Mouse (Mus musculus) embryo, embryonic 9.5 days (tissue): Measurements from ENCODE around the gene Snn.
A peak's percentile ranks its signal among the peaks of the same experiment; 100 is the strongest.
"Not testable (repeated sequence)": the region's sequence is repeated elsewhere in the genome, so short reads cannot be mapped to it uniquely, and the experiment has no call there.

Experiments
- DNase-seq: peaks from one replicate; pipeline ENCODE4 v3.0.0-alpha.2; 2017; ENCODE audit errors: extremely low spot score

Gene Snn

GRCm38 (mm10) chr16:11060645-11061044 lies at the start of gene Snn:
Gene Snn, plus strand, starts transcription at chr16:11060945.
- no peak for DNase-seq

DNA sequence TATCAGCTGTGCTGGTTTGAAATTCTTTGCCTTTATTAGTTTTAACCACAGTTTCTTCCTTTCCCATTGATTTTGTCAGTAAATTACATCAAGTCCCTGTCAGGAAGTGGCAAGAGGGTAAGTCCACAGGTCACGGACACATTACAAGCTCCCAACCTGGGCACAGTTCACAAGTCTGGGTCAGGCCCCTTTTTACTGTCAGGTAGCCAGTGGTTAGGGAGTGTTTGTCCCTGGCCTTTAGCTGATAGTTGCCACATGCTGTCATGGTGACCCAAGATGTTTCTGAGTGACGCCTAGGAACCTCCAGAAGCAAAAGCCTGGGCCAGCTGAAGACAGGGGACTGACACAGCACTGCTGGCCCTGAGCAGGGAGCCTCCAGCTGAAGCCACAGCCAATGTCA lies 49.5 kb upstream of the Snn start:
- DNase-seq, result no peak

DNA sequence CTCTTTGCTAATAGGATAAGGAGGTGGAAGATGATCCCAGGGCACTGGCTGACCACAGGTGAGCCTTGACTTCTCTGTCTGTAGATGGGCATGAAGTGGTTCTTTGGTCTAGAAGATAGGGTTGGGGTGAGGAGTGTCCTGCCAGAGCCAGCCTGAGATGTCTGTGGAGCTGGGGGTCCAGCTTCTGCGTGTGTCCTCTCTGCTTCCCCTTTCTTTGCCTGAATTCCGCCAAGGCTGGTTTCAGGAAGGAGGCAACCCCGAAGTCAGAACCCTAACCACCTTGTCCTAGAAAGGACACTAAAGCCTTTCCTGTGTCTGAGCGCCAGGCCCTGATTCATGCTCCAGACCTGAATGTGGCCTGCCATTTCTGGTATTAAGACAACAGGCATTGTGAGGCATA lies 48.8 kb upstream of the Snn start:
- no peak for DNase-seq

- no peak for DNase-seq
Measured at GRCm38 (mm10) chr16:11012571-11013463, 47.9 kb upstream of the Snn start.

- not testable (repeated sequence) for DNase-seq
Measured at GRCm38 (mm10) chr16:11013464-11014147, 47.1 kb upstream of the Snn start.

DNA sequence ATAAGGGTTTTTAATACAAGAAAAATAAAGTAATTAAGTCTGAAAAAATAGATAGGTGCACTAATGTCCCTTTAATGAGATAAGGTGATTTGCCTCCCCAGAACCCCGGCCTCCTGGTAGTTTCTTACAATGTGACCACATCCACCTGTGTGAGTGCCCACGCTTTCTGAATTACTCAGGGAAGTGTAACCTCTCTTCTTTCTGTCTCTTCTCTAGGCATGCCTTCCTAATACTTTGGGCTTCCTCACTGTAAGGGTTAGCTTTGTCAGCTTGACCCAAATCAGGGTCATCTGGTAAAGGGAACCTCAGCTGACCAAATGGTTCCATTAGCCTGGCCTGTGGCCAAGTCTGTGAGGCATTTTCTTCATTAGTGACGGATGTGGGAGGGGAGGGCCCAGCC lies 46.3 kb upstream of the Snn start:
- DNase-seq, result no peak

- no peak for DNase-seq
Measured at GRCm38 (mm10) chr16:11016353-11016752, 44.4 kb upstream of the Snn start.

DNA sequence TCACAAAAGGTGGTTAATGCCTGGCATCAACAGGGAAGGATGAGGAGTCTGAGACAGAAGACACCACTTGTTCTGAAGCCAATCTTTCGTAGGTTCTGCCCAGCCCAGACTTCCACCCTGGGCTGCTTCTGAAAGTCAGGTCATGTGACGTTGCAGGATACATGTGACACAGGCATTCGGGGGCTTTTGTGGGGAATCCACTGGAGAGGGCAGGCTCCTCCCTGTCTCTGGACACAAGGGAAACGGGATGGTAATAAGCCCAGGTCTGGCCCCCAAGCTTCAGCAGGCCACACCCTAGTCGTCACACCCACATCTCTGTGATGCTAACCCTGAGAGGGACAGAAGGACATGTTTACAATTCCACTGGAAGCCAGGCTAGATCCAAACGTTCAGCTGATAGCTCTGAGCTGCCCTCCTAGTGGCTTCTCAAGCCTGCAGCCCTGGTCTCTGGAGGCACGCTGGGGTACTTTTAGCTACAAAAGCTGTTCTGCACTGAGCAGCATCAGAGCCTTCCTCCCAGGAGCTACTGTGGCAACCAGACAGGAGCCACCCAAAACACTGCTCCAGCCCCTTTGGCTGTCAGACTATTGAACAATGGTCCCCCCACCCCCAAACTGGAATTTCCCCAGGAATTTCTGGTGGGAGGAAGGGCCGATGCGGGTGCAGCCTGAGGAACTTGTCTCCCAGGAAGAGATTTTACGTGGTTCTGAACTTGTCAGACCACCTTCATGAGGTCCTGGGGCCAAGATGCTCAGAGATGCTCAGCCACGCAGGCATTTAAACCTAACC lies 42.7 kb upstream of the Snn start:
- no peak for DNase-seq

GRCm38 (mm10) chr16:11021403-11022112 lies 39.2 kb upstream of the Snn start:
- no peak for DNase-seq

DNA sequence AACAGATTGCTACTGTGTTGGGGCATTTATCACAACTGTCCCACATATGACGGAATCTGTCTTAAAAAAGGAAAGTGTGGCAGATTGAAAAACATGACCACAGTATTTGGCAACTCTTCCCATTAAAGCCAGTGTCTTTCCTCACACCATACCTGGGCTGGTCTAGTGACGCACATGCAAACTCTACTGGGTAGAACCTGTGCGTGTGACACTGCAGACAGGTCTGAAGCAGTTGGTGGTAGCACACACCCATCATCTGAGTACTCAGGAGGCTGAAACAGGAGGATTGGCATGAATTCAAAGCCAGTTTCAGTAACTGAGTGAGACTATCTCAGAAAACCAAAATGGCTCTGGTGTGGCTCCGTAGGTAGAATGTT lies 38.6 kb upstream of the Snn start:
- no peak for DNase-seq

- DNase-seq, result no peak
Measured at GRCm38 (mm10) chr16:11023618-11024017, 37.1 kb upstream of the Snn start.

DNA sequence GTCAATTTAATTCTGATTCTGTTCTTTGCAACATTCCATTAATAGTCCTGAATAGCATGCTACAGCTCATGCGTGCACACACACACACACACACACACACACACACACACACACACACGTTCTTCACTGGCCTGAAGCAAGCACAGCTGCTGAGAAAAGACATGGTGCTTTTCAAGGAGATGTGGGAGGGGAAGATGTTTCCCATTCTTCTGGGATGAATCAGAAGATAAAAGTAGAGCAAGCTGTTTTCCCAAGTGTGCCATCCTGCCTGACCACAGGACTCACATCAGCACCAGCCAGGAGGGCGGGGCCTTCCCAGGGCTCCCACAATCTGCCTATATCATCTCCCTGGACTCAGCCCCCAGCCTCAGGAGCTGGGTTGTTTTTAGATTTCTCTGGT lies 35.9 kb upstream of the Snn start:
- no peak for DNase-seq

GRCm38 (mm10) chr16:11028206-11028605 lies 32.5 kb upstream of the Snn start:
- no peak for DNase-seq

DNA sequence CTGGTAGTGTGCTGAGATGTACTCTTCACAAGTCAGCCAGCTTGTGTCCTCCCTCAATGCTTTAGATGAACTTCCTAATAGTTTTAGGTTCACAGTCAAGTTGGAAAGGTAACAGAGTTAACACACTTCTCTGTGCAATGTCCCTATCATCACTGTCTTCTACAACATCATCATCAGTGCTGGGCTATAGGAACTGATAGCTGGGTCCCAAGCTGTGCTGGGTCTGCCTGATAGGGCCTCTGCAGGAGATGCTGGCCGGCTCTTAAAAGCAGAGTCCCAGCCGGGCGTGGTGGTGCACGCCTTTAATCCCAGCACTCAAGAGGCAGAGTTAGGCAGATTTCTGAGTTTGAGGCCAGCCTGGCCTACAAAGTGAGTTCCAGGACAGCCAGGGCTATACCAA lies 29.9 kb upstream of the Snn start:
- no peak for DNase-seq

GRCm38 (mm10) chr16:11031320-11031719 lies 29.4 kb upstream of the Snn start:
- no peak for DNase-seq

- peak; percentile 82 for DNase-seq
Measured at GRCm38 (mm10) chr16:11034193-11034803, 26.4 kb upstream of the Snn start.

GRCm38 (mm10) chr16:11035273-11035672 lies 25.5 kb upstream of the Snn start:
- DNase-seq, result no peak

- peak; percentile 85 for DNase-seq
Measured at GRCm38 (mm10) chr16:11035790-11036431, 24.8 kb upstream of the Snn start.

DNA sequence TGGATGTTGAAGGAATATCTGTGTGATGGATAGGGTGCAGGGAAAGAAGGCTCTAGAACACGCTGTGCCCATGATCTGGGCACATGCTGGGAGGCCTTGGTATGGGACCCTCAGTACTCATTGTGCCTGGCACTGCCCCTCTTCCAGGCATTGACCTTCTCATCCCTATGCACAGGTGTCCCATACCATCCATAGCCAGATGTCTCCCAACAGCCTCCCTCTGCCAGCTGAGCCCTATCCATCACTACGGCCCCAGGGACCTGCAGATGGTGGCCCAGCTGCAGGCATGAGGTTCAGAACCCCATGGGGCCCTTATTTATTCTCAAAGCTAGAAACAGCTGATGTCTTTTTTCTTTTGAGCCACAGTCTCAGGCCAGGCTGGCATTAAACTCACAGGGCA lies 20.1 kb upstream of the Snn start:
- no peak for DNase-seq

- no peak for DNase-seq
Measured at GRCm38 (mm10) chr16:11043239-11043638, 17.5 kb upstream of the Snn start.

DNA sequence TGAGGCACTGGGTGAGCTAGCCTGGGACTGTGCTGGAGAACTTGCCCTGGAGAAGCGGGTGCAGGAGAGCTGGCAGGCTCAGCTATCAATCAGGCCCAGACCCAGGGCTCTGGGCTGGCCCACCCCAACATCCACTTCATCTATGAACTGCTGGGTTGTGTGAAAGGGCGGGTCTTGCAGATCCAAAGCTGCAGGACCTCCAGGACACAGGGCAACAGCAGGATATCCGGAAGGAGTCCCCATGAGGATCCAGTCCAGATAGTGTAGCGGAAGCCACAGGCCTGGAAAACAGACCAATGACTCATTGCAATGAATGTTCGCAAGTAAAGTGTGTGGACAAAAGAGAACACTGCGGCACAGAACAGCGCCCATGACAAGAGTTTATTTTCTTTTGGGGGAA lies 14.3 kb upstream of the Snn start:
- no peak for DNase-seq
